Mouse (Mus musculus) embryonic facial prominence, embryonic 11.5 days (tissue): ENCODE measurements around the gene Mei1. TPM values are rescaled to one million over a fixed set of nuclear protein-coding genes. Genes with fewer than 3 reads are reported as not detected.

Source experiments
- ATAC-seq: fragments of 200-750 bp; cut with Nextera tagmentation; replicated peaks from 2 replicates; pipeline ENCODE4 v1.8.0; 2017; ENCODE audit warnings: low read depth; ENCODE audit not compliant: insufficient number of reproducible peaks, low FRiP score, low TSS enrichment
- DNase-seq: peaks from one replicate; pipeline ENCODE4 v3.0.0-alpha.2; 2015; ENCODE audit warnings: low spot score
- H3K27ac ChIP-seq: fragments of 300-500 bp; sonication (generic); replicated peaks from 2 replicates; pipeline ENCODE4 v1.5.1; 2014; ENCODE audit warnings: mild to moderate bottlenecking, low read depth, low read length, control low read depth
- H3K27me3 ChIP-seq: fragments of 300-500 bp; sonication (generic); 2 replicates; pipeline ENCODE4 v1.6.1; 2014; ENCODE audit warnings: mild to moderate bottlenecking, low read length, moderate library complexity, mixed read lengths; ENCODE audit not compliant: control insufficient read depth, insufficient read depth
- H3K36me3 ChIP-seq: fragments of 300-500 bp; sonication (generic); replicated peaks from 2 replicates; pipeline ENCODE4 v1.6.1; 2014; ENCODE audit warnings: low read depth, mild to moderate bottlenecking, low read length, moderate library complexity, mixed read lengths; ENCODE audit not compliant: control insufficient read depth, insufficient read depth
- H3K4me1 ChIP-seq: fragments of 300-500 bp; sonication (generic); 2 replicates; pipeline ENCODE4 v1.6.1; 2014; ENCODE audit warnings: low read length, mixed read lengths; ENCODE audit not compliant: control insufficient read depth, insufficient read depth
- H3K4me2 ChIP-seq: fragments of 300-500 bp; sonication (generic); 2 replicates; pipeline ENCODE4 v1.6.1; 2014; ENCODE audit warnings: low read depth, mild to moderate bottlenecking, control low read depth, low read length, moderate library complexity
- H3K4me3 ChIP-seq: fragments of 300-500 bp; sonication (generic); 2 replicates; pipeline ENCODE4 v1.5.1; 2014; ENCODE audit warnings: low read depth, low read length, control low read depth
- H3K9ac ChIP-seq: fragments of 300-500 bp; sonication (generic); replicated peaks from 2 replicates; pipeline ENCODE4 v1.6.1; 2014; ENCODE audit warnings: mild to moderate bottlenecking, control low read depth, low read length
- H3K9me3 ChIP-seq: fragments of 300-500 bp; sonication (generic); replicated peaks from 2 replicates; pipeline ENCODE4 v1.6.1; 2016; ENCODE audit warnings: mild to moderate bottlenecking, low read length, inconsistent platforms, mixed read lengths; ENCODE audit not compliant: control insufficient read depth
- WGBS: fragments of 180-500 bp; shearing (Covaris S2); extraction: QIAGEN DNeasy Blood & Tissue Kit; methylation state at CpG from one replicate; pipeline ENCODE4 v1.1.7; 2014; 5-methylcytosine and 5-hydroxymethylcytosine counted together
- polyA plus RNA-seq: library from polyadenylated mRNA; unstranded; fragments of >200 nt; fragmentation: Nextera tagmentation; extraction: Ambion mirVana; gene quantifications from 2 replicates; pipeline ENCODE4 v1.2.1, GENCODE M21; 2014

The Mei1 gene
- polyA plus RNA-seq, 1 experiment from 2014 or later: not detected

- Histone ChIP-seq H3K9me3 (no peaks in the 10 kb centered on the region), H3K4me3 (no peak overlapping the region), H3K4me2 (no peak overlapping the region), H3K36me3 (no peaks in the 10 kb centered on the region), H3K27ac (no peak overlapping the region), H3K9ac (no peak overlapping the region), H3K4me1 (no peaks in the 10 kb centered on the region; the same call in 1 of the 2 replicates), H3K27me3 (peaks cover 15% of the 10 kb centered on the region)
- DNase-seq (peak; percentile 94), ATAC-seq (no peak)
- WGBS: 18% methylated on average over 7 of the region's 7 CpGs
These were observed 4.3 kb upstream of the Mei1 start for GRCm38 (mm10) chr15:82065511-82065910.

GRCm38 (mm10) chr15:82071816-82072469 lies 2.1 kb downstream of the Mei1 start:
- Histone ChIP-seq H3K4me1 (no peaks in the 10 kb centered on the region; the same call in 1 of the 2 replicates), H3K27me3 (peaks cover 13% of the 10 kb centered on the region), H3K4me3 (no peak overlapping the region), H3K4me2 (no peak overlapping the region), H3K9ac (no peak overlapping the region), H3K9me3 (no peaks in the 10 kb centered on the region), H3K27ac (no peak overlapping the region), H3K36me3 (no peaks in the 10 kb centered on the region)
- WGBS: 88% methylated on average over 26 of the region's 26 CpGs
- ATAC-seq: no peak
- DNase-seq: no peak

GRCm38 (mm10) chr15:82073490-82073889 lies 3.7 kb downstream of the Mei1 start:
- Histone ChIP-seq H3K4me2 (no peak overlapping the region), H3K4me1 (no peaks in the 10 kb centered on the region; the same call in 1 of the 2 replicates), H3K27ac (no peak overlapping the region), H3K9ac (no peak overlapping the region), H3K36me3 (no peaks in the 10 kb centered on the region), H3K27me3 (peaks cover 13% of the 10 kb centered on the region), H3K9me3 (no peaks in the 10 kb centered on the region), H3K4me3 (no peak overlapping the region)
- no peak for ATAC-seq
- no peak for DNase-seq
- 86% methylated on average over 7 of the region's 7 CpGs for WGBS

- Histone ChIP-seq H3K36me3 (no peaks in the 10 kb centered on the region), H3K9ac (no peak overlapping the region), H3K27ac (no peak overlapping the region), H3K9me3 (no peaks in the 10 kb centered on the region), H3K27me3 (no peaks in the 10 kb centered on the region), H3K4me3 (no peak overlapping the region), H3K4me1 (no peaks in the 10 kb centered on the region), H3K4me2 (no peak overlapping the region)
- no peak for ATAC-seq
- peak; percentile 35 for DNase-seq
- WGBS: 54% methylated on average over 10 of the region's 10 CpGs
These were observed 10.1 kb downstream of the Mei1 start for GRCm38 (mm10) chr15:82079883-82080282.

- Histone ChIP-seq H3K27me3 (no peaks in the 10 kb centered on the region), H3K27ac (no peak overlapping the region), H3K9me3 (no peaks in the 10 kb centered on the region), H3K36me3 (no peaks in the 10 kb centered on the region), H3K4me2 (no peak overlapping the region), H3K4me3 (no peak overlapping the region), H3K9ac (no peak overlapping the region), H3K4me1 (no peaks in the 10 kb centered on the region)
- peak; percentile 29 for DNase-seq
- whole genome bisulfite sequencing: 36% methylated on average over 7 of the region's 7 CpGs
- ATAC-seq: 0 out of 2 replicates have a peak, but pooled peaks have one; percentile 39
These were observed 11.4 kb downstream of the Mei1 start for GRCm38 (mm10) chr15:82081161-82081560.

- ATAC-seq (no peak), DNase-seq (no peak)
- H3K9me3 ChIP-seq: no peaks in the 10 kb centered on the region
- no peak overlapping the region for H3K27ac ChIP-seq
- H3K27me3 ChIP-seq: no peaks in the 10 kb centered on the region
- no peak overlapping the region for H3K4me3 ChIP-seq
- H3K36me3 ChIP-seq: no peaks in the 10 kb centered on the region
- H3K4me2 ChIP-seq: no peak overlapping the region
- WGBS: 87% methylated on average over 9 of the region's 9 CpGs
- H3K9ac ChIP-seq: no peak overlapping the region
- no peaks in the 10 kb centered on the region for H3K4me1 ChIP-seq
These were observed 15.8 kb downstream of the Mei1 start for GRCm38 (mm10) chr15:82085606-82086005.

GRCm38 (mm10) chr15:82086131-82086530 lies 16.3 kb downstream of the Mei1 start:
- Histone ChIP-seq H3K27me3 (no peaks in the 10 kb centered on the region), H3K4me2 (no peak overlapping the region), H3K4me1 (no peaks in the 10 kb centered on the region), H3K9me3 (no peaks in the 10 kb centered on the region), H3K27ac (no peak overlapping the region), H3K9ac (no peak overlapping the region), H3K36me3 (no peaks in the 10 kb centered on the region), H3K4me3 (no peak overlapping the region)
- no peak for ATAC-seq
- WGBS: 82% methylated on average over 12 of the region's 12 CpGs
- no peak for DNase-seq

- Histone ChIP-seq H3K27ac (no peak overlapping the region), H3K4me1 (no peaks in the 10 kb centered on the region), H3K4me2 (no peak overlapping the region), H3K9me3 (no peaks in the 10 kb centered on the region), H3K4me3 (no peak overlapping the region), H3K36me3 (no peaks in the 10 kb centered on the region), H3K9ac (no peak overlapping the region), H3K27me3 (no peaks in the 10 kb centered on the region)
- no peak for ATAC-seq
- 8% methylated on average over 10 of the region's 10 CpGs for WGBS
- DNase-seq: peak; percentile 38
These were observed 17.5 kb downstream of the Mei1 start for GRCm38 (mm10) chr15:82087266-82087665.
